Mouse (Mus musculus) heart, postnatal 10 days (tissue): ENCODE measurements around the gene Slc30a7. TPM values are rescaled to one million over a fixed set of nuclear protein-coding genes. Genes with fewer than 3 reads are reported as not detected.
A peak's percentile ranks its signal among the peaks of the same experiment; 100 is the strongest.

Experiments
- DNase-seq, 2 experiments: peaks; one replicate each; pipeline ENCODE4 v3.0.0; 2021
- intact Hi-C: fragments of 180-260 bp; cut with DNase I; formaldehyde crosslinking; loops from one replicate; pipeline ENCODE4 v1.15.1; 2025
- total RNA-seq, 2 experiments: library from RNA; stranded (reverse); gene quantifications; 2 replicates each; pipeline ENCODE4 v1.2.3; 2021

Slc30a7 gene
- total RNA-seq, 2 experiments from 2014 or later, result 24.4 to 29.6 TPM

DNA sequence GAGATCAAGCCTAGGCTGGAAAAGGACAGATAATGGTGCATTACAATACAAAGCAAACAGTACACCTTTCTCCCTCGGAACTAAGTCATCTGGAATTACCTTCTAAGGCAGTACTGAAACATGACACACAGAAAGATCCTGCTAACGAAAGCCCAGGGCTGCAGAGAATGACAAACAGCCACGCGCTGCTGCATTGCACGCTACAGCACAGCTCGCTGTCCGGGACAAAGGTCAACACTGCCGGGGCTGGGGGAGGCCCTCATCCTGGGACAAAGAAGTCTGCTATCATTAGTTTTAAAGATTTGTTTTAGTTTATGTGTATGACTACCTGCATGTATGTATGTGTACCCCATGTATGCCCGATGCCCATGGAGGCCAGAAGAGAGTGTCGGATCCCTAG lies 14.2 kb downstream of the Slc30a7 start:
- intact Hi-C loops, result no loop called here
- no peak for DNase-seq

DNA sequence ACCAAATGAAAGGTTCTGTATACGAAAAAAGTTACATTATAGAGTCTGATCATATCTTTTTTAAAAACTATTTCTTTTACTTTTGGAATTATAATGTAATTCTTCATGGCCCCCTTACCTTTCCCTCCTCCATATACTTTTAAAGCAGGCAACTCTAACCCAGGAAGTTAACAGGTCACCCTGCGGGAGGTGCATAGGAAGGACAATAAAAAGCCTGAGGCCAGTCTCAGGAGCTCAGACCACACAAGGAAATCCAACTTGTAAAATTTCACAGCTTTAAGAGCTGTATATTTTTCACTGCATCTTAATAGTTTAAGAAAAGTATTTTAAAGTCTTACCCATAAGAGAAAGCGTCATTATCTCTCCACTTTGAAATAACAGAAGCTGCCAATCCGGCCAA lies 14.6 kb downstream of the Slc30a7 start:
- no peak for DNase-seq
- intact Hi-C loops, result no loop called here

DNA sequence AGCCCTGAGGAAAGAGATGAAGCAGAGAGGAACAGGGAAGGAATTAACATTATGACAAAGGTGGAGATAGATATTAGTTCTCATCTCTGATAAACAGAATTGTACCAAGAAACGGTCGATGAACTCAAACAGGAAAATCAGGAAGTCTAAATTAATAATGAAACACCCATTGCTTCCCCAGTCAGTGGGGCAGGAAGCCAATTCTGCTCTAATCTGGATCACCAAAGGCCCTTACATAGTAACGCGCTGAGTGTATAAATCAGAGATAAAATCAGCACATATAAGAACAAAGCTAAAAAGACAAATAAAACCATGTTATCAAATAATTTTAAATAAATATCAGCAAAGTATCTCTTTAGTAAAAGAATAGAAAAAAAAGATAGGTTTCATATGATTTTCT lies 15.1 kb downstream of the Slc30a7 start:
- peak in 1 of 2 experiments; percentile 15 for DNase-seq
- intact Hi-C loops, result no loop called here

DNA sequence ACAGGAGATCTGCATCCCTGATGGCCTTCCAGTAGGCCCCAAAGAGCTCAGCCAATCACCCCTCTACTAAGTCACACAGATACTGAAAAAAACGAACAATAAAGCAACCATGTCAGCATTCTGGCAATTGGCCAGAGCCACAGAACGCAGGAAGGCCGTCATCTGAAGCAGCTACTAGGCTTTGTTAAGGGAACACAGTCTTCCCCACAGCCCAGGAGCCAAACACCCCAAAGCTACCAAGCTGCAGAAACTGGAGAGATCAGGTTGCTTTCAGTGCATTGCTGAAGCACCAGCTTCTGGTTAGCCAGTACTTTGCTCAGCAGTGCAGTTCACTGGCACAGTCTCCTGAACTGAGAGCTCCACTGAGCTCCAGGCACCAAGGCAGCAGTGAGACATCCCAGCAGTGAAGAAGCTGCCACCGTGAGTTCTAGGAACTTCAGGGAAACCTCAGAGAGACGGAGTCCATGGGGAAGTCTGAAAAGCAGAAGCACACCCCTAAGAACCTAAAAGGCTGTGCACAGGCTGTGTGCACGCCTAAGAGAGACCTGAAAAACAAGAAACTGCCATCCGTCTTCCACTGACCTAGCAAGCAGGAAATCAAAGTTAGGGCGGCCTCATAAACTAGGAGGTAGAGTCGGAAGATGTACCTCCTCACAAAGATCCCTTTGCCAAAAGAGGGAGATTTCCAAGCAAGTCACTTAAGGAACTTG lies 21.9 kb downstream of the Slc30a7 start:
- peak; percentile 24 to 43 for DNase-seq
- intact Hi-C loops, result no loop called here

DNA sequence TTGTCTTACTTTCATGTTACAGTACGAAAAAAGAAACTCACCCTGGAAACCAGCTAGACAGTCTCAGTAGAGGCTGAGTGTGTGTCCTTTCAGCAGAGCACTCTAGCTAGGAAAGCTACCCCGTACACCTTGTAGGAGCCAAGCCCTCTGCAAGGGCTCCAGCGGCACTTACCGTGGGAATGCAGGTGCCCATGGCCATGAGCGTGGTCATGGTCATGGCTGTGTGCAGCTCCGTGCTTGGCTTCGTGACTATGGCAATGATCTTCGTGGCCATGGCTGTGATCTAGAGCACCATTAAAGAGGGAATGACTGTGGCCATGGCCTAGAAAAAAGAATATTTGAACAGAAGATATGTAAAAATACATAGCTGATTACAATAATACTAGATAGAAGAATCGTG lies 22.6 kb downstream of the Slc30a7 start:
- intact Hi-C loops, result no loop called here
- no peak for DNase-seq

DNA sequence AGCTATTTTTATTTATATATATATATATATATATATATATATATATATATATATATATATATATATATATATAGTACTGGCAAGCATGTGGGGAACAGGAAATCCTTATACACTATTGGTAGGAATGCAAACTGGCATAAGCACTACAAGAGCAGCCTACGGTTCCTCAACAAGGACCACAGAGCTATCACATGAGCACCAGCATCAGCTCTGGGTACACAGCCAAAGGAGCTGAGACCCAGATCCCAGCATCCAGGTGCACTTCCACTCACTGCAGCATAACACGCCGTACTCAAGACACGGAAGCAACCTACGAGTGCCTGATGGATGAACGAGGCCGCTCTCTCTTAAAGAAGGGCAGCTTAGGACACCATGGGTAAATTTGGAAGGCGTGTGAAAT lies 24.0 kb downstream of the Slc30a7 start:
- intact Hi-C loops, result no loop called here
- no peak for DNase-seq

DNA sequence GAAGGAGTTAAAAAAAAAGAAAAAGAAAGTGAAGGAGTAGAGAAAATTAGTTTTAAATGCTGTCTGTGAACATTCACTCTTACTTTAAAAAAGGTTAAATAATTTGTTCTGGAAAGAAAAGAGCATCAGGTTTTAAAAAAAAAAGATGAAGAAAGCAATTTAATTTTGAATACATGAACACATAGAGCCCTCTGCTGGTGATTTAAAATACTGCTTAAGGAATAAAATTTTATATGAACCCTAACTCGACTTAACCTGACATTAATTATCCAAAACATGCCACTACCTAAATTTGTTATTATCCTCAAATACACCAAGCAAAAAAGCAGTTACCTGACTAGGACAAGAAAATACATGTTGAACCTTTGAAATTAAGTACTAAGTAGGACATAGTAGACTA lies 28.2 kb downstream of the Slc30a7 start:
- intact Hi-C loops, result loop anchor here (1.0 to 5.0 kb wide), 5 partner anchors 42 to 448 kb away; no protein-coding TSS in a partner anchor
- DNase-seq, result no peak

DNA sequence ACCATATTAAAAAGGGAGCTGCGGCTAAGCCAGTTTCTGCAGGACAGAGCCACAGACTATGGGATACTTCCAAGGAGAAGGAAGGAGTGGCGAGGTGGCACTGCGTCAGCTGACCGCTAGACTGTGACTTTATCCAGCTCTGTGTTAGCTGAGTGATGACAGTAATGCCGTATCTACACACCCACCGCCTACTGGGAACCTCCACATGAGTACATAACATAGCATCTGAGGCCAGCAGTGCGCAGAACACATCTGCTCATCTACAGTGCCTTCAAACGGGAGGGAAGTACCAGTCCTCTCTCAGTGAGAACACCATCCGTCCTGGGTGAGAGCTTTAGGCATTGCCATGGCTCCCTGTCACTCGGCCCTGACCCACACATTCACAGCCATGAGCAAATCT lies 32.2 kb downstream of the Slc30a7 start:
- intact Hi-C loops, result loop anchor here (5.0 kb wide), 1 partner anchor 38 kb away; no protein-coding TSS in a partner anchor

DNA sequence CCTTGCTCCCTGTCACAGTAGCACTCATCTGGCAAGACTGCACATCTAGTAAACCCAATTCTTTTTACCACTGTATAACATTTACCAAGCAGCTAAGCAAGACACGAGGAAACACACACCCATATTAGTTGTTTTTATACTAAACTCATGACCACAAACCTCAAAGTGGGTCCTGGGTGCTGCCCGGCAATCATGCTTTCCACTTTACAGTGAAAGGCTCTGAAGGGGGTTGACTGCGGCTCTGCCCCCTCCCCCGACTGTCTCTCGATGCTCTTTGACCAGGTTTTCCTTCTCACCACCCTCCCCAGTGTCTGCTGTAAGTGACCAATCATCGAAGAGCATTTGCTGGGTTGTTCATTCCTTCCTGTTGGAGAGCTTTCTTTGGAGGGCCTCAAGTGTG lies 33.0 kb downstream of the Slc30a7 start:
- DNase-seq, result no peak
- intact Hi-C loops, result no loop called here

More for the DNA sequence above, 32.2 kb downstream of the Slc30a7 start:
- DNase-seq, result peak in 1 of 2 experiments; percentile 37

DNA sequence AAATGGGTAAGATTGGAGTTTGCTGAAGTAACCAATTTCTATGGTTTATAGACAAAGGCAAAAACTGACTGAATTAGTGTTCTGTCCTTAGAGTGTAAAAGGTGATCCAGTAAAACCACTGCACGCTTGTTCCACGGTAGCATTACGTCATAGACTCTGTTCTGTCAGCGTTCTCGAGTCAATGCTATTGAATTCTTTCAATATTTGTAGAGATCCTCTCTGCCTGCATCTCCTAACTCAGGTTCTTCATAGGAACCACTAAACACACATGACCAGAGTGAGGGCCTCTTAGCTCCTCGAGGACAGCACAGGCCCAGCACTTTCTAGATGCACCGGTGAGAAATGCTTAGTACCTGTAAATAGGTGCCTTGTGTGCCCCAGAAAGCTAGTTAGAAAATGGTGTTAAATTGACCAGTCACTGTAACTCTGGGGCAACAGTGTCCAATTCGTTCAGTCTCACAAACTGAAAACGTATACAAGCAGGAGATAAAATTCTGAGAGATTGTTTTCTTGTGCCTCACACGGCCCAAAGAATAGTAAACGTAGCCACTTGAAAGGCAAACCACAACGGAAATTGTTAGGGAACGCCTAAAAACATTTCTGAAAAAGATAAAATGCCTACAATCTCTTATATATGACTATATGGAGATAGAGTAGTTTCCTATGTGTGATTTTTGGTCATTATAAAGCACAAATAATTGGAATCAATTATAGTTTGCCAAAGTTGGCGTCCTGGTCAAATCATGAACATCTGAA lies 35.1 kb downstream of the Slc30a7 start:
- intact Hi-C loops, result no loop called here
- no peak for DNase-seq

DNA sequence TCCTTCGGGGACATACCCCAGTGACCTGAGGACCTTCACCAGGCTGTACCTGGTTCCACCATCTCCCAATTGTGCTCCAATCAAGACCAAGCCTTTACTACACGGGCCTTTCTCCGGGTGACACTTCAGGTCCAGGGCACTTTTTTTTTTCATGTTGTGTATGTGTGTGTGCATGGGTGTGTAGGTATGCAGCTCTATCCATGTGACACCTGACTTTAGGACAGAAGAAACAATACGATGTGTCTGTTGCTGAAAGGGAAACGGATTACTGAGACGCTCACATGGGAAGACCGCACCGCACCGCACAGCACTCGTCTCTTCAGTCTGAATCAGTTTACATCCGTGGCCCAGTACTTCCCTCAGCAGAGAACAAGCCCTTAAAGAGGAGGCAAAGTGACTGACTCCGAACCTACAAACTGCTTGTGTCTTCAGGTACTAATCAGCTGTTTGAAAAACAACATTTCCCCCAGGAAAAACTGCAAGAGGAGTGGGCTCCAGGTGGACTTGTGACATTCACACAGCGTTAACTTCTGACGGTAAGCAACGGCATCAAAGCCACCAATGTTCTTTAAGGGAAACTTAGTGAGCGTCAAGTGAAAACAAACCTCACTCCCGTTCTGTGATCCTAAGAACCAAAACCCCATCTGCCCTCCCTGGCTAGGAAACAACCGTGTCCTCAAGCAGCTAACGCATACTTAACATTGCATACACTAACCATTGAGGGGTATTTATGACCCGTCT lies 36.0 kb downstream of the Slc30a7 start:
- DNase-seq, result no peak
- intact Hi-C loops, result no loop called here

DNA sequence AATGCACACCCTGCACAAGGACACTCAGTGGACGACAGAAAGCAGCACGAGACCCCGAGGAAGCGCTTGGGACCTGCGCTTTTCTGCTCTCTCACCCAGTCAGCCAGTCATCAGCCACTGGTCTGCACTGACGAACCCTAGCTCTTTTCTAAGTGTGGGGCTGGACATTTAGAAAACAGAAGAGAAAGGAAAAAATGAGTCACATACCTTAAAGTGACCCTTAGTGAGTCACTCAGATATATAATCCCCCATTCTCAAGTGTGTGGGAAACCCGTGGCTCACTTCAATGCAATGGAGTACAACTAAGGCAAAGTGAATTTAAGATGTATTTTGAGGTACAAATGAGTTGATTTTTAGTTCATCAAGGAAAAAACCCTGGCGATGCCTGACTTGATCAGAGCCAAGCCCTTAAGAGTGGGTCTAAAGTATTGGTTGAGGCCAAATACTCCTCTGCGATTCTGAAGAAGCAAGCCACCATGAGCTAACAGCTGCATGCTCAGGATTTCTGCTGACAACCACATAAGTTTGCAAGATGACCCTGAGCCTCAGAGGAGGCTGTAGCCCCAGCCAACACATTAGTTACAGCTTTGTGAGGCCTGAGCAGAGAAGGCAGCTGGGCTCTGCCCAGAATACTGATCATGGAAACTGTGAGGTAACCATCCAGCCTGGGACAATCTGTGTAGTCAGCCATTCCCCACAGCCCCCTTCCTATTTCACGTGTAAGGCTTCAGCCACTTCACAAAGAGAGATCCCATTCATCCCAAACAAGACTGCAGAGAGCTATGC lies 38.3 kb downstream of the Slc30a7 start:
- peak; percentile 52 to 58 for DNase-seq
- intact Hi-C loops, result no loop called here

DNA sequence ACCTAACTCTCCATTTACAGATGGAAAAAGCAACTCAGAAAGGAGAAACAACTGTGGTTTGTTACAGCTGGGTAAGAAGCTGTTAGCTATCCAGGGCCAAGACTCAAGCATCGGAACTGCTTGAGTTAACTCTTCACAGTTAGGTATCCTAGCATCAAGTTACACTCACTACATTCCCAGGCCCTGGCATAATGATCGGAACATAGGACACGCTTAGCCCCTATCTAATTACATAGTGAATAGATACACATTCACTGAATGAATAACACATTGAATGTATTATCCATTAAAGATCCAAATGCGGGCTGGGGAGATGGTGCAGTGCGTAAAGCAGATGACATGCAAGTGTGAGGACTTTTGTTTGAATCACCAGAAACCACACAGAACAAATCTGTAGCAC lies 43.1 kb downstream of the Slc30a7 start:
- intact Hi-C loops, result no loop called here
- no peak for DNase-seq

DNA sequence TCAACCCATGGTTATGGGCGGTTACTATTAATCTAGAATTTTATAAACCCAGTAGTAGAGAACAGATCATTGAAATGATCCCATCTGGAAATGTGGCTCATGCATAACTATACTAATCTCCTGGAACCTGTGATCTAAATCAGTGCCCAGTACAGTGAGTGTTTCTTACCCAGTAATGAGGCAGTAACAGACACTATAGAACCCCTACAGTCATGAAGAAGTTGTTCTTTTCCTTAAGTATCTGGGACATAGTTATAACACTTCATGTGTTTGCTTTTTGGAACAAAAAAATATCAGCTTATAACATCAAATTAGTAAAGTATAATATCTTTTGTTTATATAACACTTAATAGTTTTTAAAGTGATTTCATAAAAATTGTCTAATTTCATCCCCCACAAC lies 43.6 kb downstream of the Slc30a7 start:
- DNase-seq, result no peak
- intact Hi-C loops, result no loop called here

DNA sequence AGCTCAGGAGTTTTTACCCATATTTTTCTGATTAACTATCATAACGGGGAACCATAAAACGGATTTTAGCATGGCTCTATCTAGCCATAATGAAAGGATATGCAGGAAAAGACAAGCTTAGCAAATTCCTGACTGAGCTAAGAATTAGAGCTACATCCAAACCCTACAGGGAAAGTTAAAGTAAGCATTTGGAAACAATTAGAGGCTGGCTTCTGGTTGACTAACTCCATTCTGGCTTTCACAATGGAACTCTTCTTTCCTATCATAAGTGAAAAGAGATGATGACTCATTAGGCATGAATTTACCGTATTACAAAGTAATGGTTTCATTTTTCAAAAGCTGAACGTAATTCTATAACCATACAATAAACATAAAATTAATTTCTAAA lies 45.2 kb downstream of the Slc30a7 start:
- intact Hi-C loops, result no loop called here

DNA sequence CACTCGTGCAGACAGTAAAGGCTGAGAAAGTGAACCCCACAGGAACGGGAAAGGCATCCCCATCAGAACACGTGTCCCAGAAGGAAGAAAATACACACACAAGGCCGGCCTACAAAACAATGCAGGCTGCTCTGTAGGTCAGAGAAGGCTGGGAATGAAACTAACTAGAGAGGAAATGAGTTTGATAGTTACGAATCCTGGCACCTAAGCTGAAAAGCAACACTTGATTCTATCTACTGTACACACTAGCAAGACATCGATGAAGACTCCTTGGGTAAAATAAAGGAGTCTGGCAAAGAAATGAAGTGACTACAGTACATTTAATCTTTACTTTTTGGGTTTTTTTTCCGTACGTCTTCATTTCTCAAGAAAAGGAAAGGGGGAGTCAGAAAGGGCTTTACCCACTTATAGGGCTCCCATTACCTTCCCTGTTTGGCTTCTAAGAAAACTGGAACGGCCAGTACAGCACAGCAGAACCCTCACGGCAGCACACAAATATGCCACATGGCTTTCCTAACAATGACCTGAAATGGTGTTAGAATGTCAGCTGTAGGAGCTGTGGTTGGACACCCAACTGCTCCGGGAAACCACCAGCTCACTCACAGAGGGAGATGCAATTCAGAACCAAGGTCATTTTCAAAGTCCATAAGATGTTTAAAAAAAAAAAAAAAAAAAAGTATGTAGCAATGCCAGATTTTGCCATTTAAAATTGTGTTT lies 45.7 kb downstream of the Slc30a7 start:
- DNase-seq, result no peak
- intact Hi-C loops, result no loop called here

More for the DNA sequence above, 45.2 kb downstream of the Slc30a7 start:
- DNase-seq, result no peak

DNA sequence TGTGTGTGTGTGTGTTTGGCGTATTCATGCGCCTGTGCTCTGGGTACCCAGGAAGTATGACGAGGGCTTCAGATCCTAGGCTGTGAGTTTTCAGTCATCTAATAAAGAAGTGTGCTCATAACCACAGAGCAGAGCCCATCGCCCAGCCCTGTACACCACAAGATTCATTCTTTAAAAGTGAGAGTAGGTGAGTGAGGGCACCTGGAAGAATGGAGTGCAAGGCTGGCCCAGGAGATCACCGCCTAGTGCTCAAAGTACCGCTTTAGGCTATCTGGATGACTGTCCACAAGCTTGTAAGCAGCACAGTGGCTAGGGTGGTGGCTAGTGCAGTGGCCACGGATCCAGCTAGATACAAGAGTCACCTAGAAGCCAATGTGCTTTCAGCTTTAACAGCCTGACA lies 50.0 kb downstream of the Slc30a7 start:
- intact Hi-C loops, result no loop called here
- no peak for DNase-seq

DNA sequence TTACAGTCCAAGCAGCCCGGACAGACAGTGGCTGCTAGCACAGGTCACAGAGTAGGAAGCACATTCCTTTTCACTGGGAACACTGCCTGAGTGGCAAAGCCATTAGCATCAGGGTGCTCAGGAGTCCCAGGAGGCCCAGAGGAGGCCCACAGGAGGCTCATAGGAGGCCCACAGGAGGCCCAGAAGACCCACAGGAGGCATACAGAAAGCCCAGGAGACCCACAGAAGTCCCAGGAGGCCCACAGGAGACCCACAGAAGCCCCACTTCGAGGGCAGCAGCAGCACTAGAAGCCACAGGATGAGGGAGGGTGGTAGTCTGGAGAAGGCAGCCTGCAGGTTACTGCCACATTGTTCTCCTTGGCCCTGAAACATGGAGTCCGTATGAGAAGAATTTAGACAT lies 54.1 kb downstream of the Slc30a7 start:
- intact Hi-C loops, result no loop called here
- DNase-seq, result no peak

DNA sequence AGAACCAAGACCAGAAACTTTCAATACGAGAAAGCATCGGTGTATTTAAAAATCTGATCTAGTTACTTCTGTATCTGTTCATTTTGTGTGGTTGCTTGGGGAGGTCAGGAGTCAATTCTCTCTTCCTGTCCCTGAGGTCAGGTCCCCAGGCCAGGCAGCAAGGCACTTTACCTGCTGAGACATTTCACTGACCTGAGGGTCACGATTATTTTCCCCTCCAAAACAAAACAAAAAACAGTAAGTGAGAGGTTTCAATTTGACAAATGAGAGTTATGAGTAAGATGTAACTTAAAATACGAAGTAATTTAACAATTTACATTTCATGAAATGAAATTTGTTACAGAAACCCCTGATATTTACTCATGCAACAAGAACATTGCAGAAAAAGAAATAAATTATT lies 54.9 kb downstream of the Slc30a7 start:
- intact Hi-C loops, result no loop called here
- no peak for DNase-seq

DNA sequence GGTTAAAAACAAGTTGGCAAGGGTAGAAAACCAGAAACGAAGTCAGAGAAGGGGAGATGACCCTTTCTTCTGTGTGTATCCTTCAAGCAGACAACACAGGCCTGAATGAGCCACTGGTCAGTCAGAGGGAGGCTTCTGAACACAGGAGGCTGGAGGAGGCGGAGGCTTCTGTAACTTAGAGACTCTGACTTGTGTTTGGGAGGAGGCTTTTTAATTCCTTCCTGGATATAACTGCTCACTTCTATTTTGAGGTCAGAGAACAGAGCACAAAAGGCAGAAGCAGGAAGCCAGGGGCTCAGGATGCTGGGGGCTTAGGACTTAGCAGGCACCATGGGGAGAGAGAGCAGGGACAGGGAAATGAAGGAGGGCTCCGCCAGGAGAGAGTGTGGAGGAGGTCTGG lies 56.0 kb downstream of the Slc30a7 start:
- intact Hi-C loops, result no loop called here
- DNase-seq, result no peak
